Mouse (Mus musculus) kidney, embryonic 14.5 days (tissue): ENCODE results near the gene Chrna3. TPM values are rescaled to one million over a fixed set of nuclear protein-coding genes. Genes with fewer than 3 reads are reported as not detected.

Experiments used
- ATAC-seq: fragments of 200-750 bp; cut with Nextera tagmentation; 2 replicates; pipeline ENCODE4 v1.8.0; 2017; ENCODE audit warnings: moderate number of reproducible peaks, mild to moderate bottlenecking, moderate TSS enrichment, moderate library complexity; ENCODE audit not compliant: low FRiP score, low TSS enrichment
- H3K27ac ChIP-seq: fragments of 300-500 bp; sonication (generic); 2 replicates; pipeline ENCODE4 v1.5.1; 2014; ENCODE audit warnings: low read depth, mild to moderate bottlenecking, low read length, moderate library complexity, mixed read lengths
- H3K27me3 ChIP-seq: fragments of 300-500 bp; sonication (generic); 2 replicates; pipeline ENCODE4 v1.6.1; 2014; ENCODE audit warnings: mild to moderate bottlenecking, low read length; ENCODE audit not compliant: control insufficient read depth, insufficient read depth
- H3K36me3 ChIP-seq: fragments of 300-500 bp; sonication (generic); 2 replicates; pipeline ENCODE4 v1.6.1; 2014; ENCODE audit warnings: low read length, mixed read lengths; ENCODE audit not compliant: control insufficient read depth, insufficient read depth
- H3K4me1 ChIP-seq: fragments of 300-500 bp; sonication (generic); 2 replicates; pipeline ENCODE4 v1.6.1; 2014; ENCODE audit warnings: low read length, mixed read lengths; ENCODE audit not compliant: control insufficient read depth, insufficient read depth
- H3K4me2 ChIP-seq: fragments of 300-500 bp; sonication (generic); replicated peaks from 2 replicates; pipeline ENCODE4 v1.6.1; 2014; ENCODE audit warnings: low read depth, mild to moderate bottlenecking, low read length
- H3K4me3 ChIP-seq: fragments of 300-500 bp; sonication (generic); 2 replicates; pipeline ENCODE4 v1.5.1; 2014; ENCODE audit warnings: mild to moderate bottlenecking, low read length
- H3K9ac ChIP-seq: fragments of 300-500 bp; sonication (generic); 2 replicates; pipeline ENCODE4 v1.6.1; 2014; ENCODE audit warnings: low read depth, mild to moderate bottlenecking, low read length, moderate library complexity
- H3K9me3 ChIP-seq: fragments of 300-500 bp; sonication (generic); 2 replicates; pipeline ENCODE4 v1.6.1; 2016; ENCODE audit warnings: low read length; ENCODE audit not compliant: control insufficient read depth
- WGBS: fragments of 180-500 bp; shearing (Covaris S2); extraction: QIAGEN DNeasy Blood & Tissue Kit; methylation state at CpG from one replicate; pipeline ENCODE4 v1.1.7; 2014; 5-methylcytosine and 5-hydroxymethylcytosine counted together
- polyA plus RNA-seq: library from polyadenylated mRNA; unstranded; fragments of >200 nt; fragmentation: Nextera tagmentation; extraction: Ambion mirVana; gene quantifications from 2 replicates; pipeline ENCODE4 v1.2.1, GENCODE M21; 2014

The Chrna3 gene
- polyA plus RNA-seq, 1 experiment from 2014 or later: 0.15 TPM

- 33% methylated on average over 6 of the region's 6 CpGs for WGBS
- Histone ChIP-seq H3K27me3 (no peaks in the 10 kb centered on the region; the same call in 1 of the 2 replicates), H3K4me2 (no peak overlapping the region), H3K9ac (no peak overlapping the region), H3K4me1 (no peaks in the 10 kb centered on the region), H3K4me3 (no peak overlapping the region), H3K36me3 (no peaks in the 10 kb centered on the region), H3K9me3 (no peaks in the 10 kb centered on the region), H3K27ac (no peak overlapping the region)
- no peak for ATAC-seq
These were observed 15.6 kb downstream of the Chrna3 start for GRCm38 (mm10) chr9:55010588-55011350.

GRCm38 (mm10) chr9:55009692-55010091, 16.7 kb downstream of the Chrna3 start:
- H3K9me3 ChIP-seq: no peaks in the 10 kb centered on the region
- H3K27ac ChIP-seq: no peak overlapping the region
- 79% methylated on average over 2 of the region's 2 CpGs for WGBS
- H3K27me3 ChIP-seq: no peaks in the 10 kb centered on the region; the same call in 1 of the 2 replicates
- no peaks in the 10 kb centered on the region for H3K4me1 ChIP-seq
- no peak for ATAC-seq
- no peaks in the 10 kb centered on the region for H3K36me3 ChIP-seq
- no peak overlapping the region for H3K9ac ChIP-seq
- H3K4me2 ChIP-seq: no peak overlapping the region
- no peak overlapping the region for H3K4me3 ChIP-seq

GRCm38 (mm10) chr9:55003609-55004008, 22.8 kb downstream of the Chrna3 start:
- Histone ChIP-seq H3K27me3 (no peaks in the 10 kb centered on the region), H3K27ac (no peak overlapping the region), H3K9ac (no peak overlapping the region), H3K4me3 (no peak overlapping the region), H3K4me1 (no peaks in the 10 kb centered on the region), H3K4me2 (no peak overlapping the region), H3K9me3 (no peaks in the 10 kb centered on the region), H3K36me3 (no peaks in the 10 kb centered on the region)
- WGBS: 86% methylated on average over 4 of the region's 4 CpGs
- no peak for ATAC-seq

- no peak overlapping the region for H3K4me2 ChIP-seq
- H3K4me1 ChIP-seq: no peaks in the 10 kb centered on the region
- WGBS: 88% methylated on average over 3 of the region's 3 CpGs
These were observed 30.7 kb downstream of the Chrna3 start for GRCm38 (mm10) chr9:54995645-54996044.

GRCm38 (mm10) chr9:54994381-54994780, 32.0 kb downstream of the Chrna3 start:
- Histone ChIP-seq H3K4me2 (no peak overlapping the region), H3K4me1 (no peaks in the 10 kb centered on the region), H3K4me3 (no peak overlapping the region), H3K27ac (no peak overlapping the region), H3K9me3 (no peaks in the 10 kb centered on the region), H3K36me3 (no peaks in the 10 kb centered on the region), H3K27me3 (no peaks in the 10 kb centered on the region), H3K9ac (no peak overlapping the region)
- 54% methylated on average over 3 of the region's 3 CpGs for WGBS
- no peak for ATAC-seq

More at GRCm38 (mm10) chr9:54995645-54996044, 30.7 kb downstream of the Chrna3 start:
- H3K27me3 ChIP-seq: no peaks in the 10 kb centered on the region
- H3K4me3 ChIP-seq: no peak overlapping the region
- H3K9me3 ChIP-seq: no peaks in the 10 kb centered on the region
- no peak overlapping the region for H3K9ac ChIP-seq
- ATAC-seq: no peak
- H3K27ac ChIP-seq: no peak overlapping the region
- no peaks in the 10 kb centered on the region for H3K36me3 ChIP-seq

GRCm38 (mm10) chr9:54990362-54990761, 36.0 kb downstream of the Chrna3 start:
- H3K4me1 ChIP-seq: no peaks in the 10 kb centered on the region
- no peaks in the 10 kb centered on the region for H3K27me3 ChIP-seq
- WGBS: 80% methylated on average over 3 of the region's 3 CpGs
- no peak for ATAC-seq
- no peaks in the 10 kb centered on the region for H3K9me3 ChIP-seq
- H3K4me2 ChIP-seq: no peak overlapping the region
- no peak overlapping the region for H3K9ac ChIP-seq
- no peak overlapping the region for H3K27ac ChIP-seq
- no peak overlapping the region for H3K4me3 ChIP-seq
- no peaks in the 10 kb centered on the region for H3K36me3 ChIP-seq

- H3K27ac ChIP-seq: no peak overlapping the region
- H3K9ac ChIP-seq: no peak overlapping the region
- ATAC-seq: no peak
- H3K9me3 ChIP-seq: no peaks in the 10 kb centered on the region
- WGBS: 6% methylated on average over 7 of the region's 7 CpGs
- no peaks in the 10 kb centered on the region for H3K36me3 ChIP-seq
- no peaks in the 10 kb centered on the region for H3K4me1 ChIP-seq
- H3K27me3 ChIP-seq: peaks cover 41% of the 10 kb centered on the region
- peak overlapping the region; percentile 92 for H3K4me2 ChIP-seq
- peak overlapping the region; percentile 56 for H3K4me3 ChIP-seq
These were observed 44.0 kb downstream of the Chrna3 start for GRCm38 (mm10) chr9:54982401-54982800.

- H3K4me3 ChIP-seq: peak overlapping the region; percentile 56
- no peak overlapping the region for H3K27ac ChIP-seq
- H3K9me3 ChIP-seq: no peaks in the 10 kb centered on the region
- H3K27me3 ChIP-seq: peaks cover 41% of the 10 kb centered on the region
- ATAC-seq: peak; percentile 88
- H3K4me2 ChIP-seq: peak overlapping the region; percentile 92
- no peaks in the 10 kb centered on the region for H3K36me3 ChIP-seq
- H3K9ac ChIP-seq: peak overlapping the region; percentile 56
- 1% methylated on average over 76 of the region's 85 CpGs for WGBS
- H3K4me1 ChIP-seq: no peaks in the 10 kb centered on the region
These were observed 44.8 kb downstream of the Chrna3 start for GRCm38 (mm10) chr9:54981291-54982191.

- Histone ChIP-seq H3K9me3 (no peaks in the 10 kb centered on the region), H3K4me2 (peak within 1 kb of the TSS; percentile 92), H3K9ac (peak within 1 kb of the TSS; percentile 56), H3K27me3 (peaks cover 41% of the 10 kb centered on the region), H3K36me3 (no peaks in the 10 kb centered on the region), H3K4me1 (no peaks in the 10 kb centered on the region), H3K4me3 (peak within 1 kb of the TSS; percentile 56), H3K27ac (no peak within 1 kb of the TSS)
- 71% methylated on average over 8 of the region's 8 CpGs for WGBS
- ATAC-seq: no peak
These were observed 45.7 kb downstream of the Chrna3 start, which contains the start of gene Chrna5 for GRCm38 (mm10) chr9:54980674-54981073. Chrna5 (plus strand) TSS chr9:54980880.
